Mouse (Mus musculus) forebrain, embryonic 16.5 days (tissue): Measurements from ENCODE around the gene Pcdh10. TPM values are rescaled to one million over a fixed set of nuclear protein-coding genes. Genes with fewer than 3 reads are reported as not detected.

Source experiments
- ATAC-seq: fragments of 200-750 bp; cut with Nextera tagmentation; 2 replicates; pipeline ENCODE4 v1.8.0; 2017; ENCODE audit warnings: mild to moderate bottlenecking, moderate library complexity
- H3K27ac ChIP-seq: fragments of 300-500 bp; sonication (generic); 2 replicates; pipeline ENCODE4 v1.5.1; 2014; ENCODE audit warnings: low read length, control low read depth
- H3K27me3 ChIP-seq: fragments of 300-500 bp; sonication (generic); replicated peaks from 2 replicates; pipeline ENCODE4 v1.6.1; 2014; ENCODE audit warnings: low read length; ENCODE audit not compliant: control insufficient read depth, insufficient read depth
- H3K36me3 ChIP-seq: fragments of 300-500 bp; sonication (generic); 2 replicates; pipeline ENCODE4 v1.6.1; 2014; ENCODE audit not compliant: control insufficient read depth, insufficient read depth
- H3K4me1 ChIP-seq: fragments of 300-500 bp; sonication (generic); replicated peaks from 2 replicates; pipeline ENCODE4 v1.6.1; 2014; ENCODE audit warnings: low read length; ENCODE audit not compliant: control insufficient read depth, insufficient read depth
- H3K4me2 ChIP-seq: fragments of 300-500 bp; sonication (generic); 2 replicates; pipeline ENCODE4 v1.6.1; 2014; ENCODE audit warnings: mild to moderate bottlenecking, low read length, control low read depth
- H3K4me3 ChIP-seq: fragments of 300-500 bp; sonication (generic); replicated peaks from 2 replicates; pipeline ENCODE4 v1.5.1; 2014; ENCODE audit warnings: mild to moderate bottlenecking, low read length, control low read depth
- H3K9ac ChIP-seq: fragments of 300-500 bp; sonication (generic); replicated peaks from 2 replicates; pipeline ENCODE4 v1.6.1; 2014; ENCODE audit warnings: low read depth, low read length, control low read depth
- H3K9me3 ChIP-seq: fragments of 300-500 bp; sonication (generic); 2 replicates; pipeline ENCODE4 v1.6.1; 2016; ENCODE audit warnings: low read length; ENCODE audit not compliant: control insufficient read depth
- WGBS: fragments of 180-500 bp; shearing (Covaris S2); extraction: QIAGEN DNeasy Blood & Tissue Kit; methylation state at CpG from one replicate; pipeline ENCODE4 v1.1.7; 2014; 5-methylcytosine and 5-hydroxymethylcytosine counted together
- polyA plus RNA-seq: library from polyadenylated mRNA; unstranded; fragments of >200 nt; fragmentation: Nextera tagmentation; extraction: Ambion mirVana; gene quantifications from 2 replicates; pipeline ENCODE4 v1.2.1, GENCODE M21; 2015

Pcdh10 gene
- 12.0 and 15.8 TPM in 2 replicates for polyA plus RNA-seq

GRCm38 (mm10) chr3:45378145-45378544 lies at the start of gene Pcdh10:
Gene Pcdh10, plus strand, starts transcription at chr3:45378398.
- Histone ChIP-seq H3K36me3 (no peaks in the 10 kb centered on the region), H3K9me3 (no peaks in the 10 kb centered on the region), H3K27ac (peak within 1 kb of the TSS; percentile 89), H3K4me1 (peaks cover 9% of the 10 kb centered on the region), H3K4me3 (peak within 1 kb of the TSS; percentile 72), H3K9ac (peak within 1 kb of the TSS; percentile 82), H3K27me3 (no peaks in the 10 kb centered on the region), H3K4me2 (peak within 1 kb of the TSS; percentile 96)
- under 1% methylated on average over 26 of the region's 26 CpGs for WGBS
- peak; percentile 88 for ATAC-seq

DNA sequence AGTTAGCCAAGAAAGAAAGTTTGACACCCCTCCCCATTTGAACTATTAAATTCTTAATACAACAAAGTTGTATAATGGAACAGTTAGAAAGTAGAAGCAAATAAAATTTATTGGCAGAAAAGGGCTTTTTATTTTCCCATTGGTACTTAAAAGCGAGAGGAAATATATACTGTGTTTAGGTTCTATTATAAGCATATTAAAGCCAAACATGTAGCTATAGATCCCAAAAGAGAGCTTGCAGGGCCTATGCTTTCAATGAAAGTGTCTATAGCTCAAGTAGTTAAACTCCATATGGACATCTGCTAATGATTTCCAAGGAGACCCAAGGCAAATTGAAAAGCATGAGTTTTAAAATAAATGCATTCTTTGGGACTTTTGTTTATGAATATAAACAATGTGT lies 22.3 kb upstream of the Pcdh10 start:
- H3K4me2 ChIP-seq, result no peak overlapping the region
- WGBS, result 87% methylated on average over 1 of the region's 1 CpGs
- H3K36me3 ChIP-seq, result no peaks in the 10 kb centered on the region
- H3K27me3 ChIP-seq, result no peaks in the 10 kb centered on the region
- no peak overlapping the region for H3K4me3 ChIP-seq
- H3K27ac ChIP-seq, result no peak overlapping the region
- no peak overlapping the region for H3K9ac ChIP-seq
- no peak for ATAC-seq
- no peaks in the 10 kb centered on the region for H3K4me1 ChIP-seq
- H3K9me3 ChIP-seq, result no peaks in the 10 kb centered on the region

- Histone ChIP-seq H3K27ac (no peak overlapping the region), H3K9me3 (no peaks in the 10 kb centered on the region), H3K36me3 (no peaks in the 10 kb centered on the region), H3K4me1 (no peaks in the 10 kb centered on the region), H3K4me3 (no peak overlapping the region), H3K4me2 (no peak overlapping the region), H3K9ac (no peak overlapping the region), H3K27me3 (no peaks in the 10 kb centered on the region)
- 65% methylated on average over 1 of the region's 1 CpGs for whole genome bisulfite sequencing
- no peak for ATAC-seq
Measured at GRCm38 (mm10) chr3:45368952-45369351, 9.2 kb upstream of the Pcdh10 start.

DNA sequence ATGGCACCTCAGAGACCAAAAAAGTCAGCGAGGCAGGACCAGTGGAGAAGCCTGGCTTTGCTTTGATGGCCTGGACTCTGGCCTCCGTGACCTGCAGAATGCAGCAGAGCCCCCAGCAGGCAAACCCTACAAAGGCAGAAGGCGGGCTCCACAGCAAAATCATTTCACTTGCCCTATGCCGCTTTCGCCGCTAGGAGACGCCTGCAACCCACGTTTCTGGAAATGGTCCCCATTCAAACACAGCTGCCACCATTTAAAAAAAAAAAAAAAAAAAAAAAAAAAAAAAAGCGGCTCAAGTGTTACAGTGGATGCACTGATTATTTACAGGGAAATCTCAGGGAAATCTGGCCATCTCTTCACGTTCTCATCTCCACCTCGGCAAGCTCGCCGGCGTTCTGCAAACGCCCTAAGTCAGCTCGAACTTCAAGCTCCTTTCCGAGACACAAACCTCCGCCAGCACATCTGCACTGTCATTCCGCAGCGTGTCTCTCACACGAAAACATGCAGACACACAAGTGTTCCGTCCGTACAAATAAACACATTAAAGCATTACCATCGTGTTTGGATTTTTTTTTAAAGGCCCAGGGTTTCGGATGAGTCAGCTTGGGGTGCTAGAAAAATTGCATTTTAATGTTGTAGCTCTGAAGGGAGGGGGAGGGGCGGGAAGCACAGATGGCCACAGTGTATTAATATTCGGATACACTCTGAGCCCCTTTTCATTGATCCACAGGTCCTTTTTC lies 2.3 kb upstream of the Pcdh10 start:
- Histone ChIP-seq H3K4me3 (peak overlapping the region; percentile 72), H3K9me3 (no peaks in the 10 kb centered on the region), H3K36me3 (no peaks in the 10 kb centered on the region), H3K27ac (peak overlapping the region; percentile 89), H3K4me2 (peak overlapping the region; percentile 96), H3K27me3 (no peaks in the 10 kb centered on the region), H3K9ac (peak overlapping the region; percentile 82), H3K4me1 (peaks cover 9% of the 10 kb centered on the region)
- under 1% methylated on average over 27 of the region's 27 CpGs for WGBS
- peak; percentile 21 for ATAC-seq

DNA sequence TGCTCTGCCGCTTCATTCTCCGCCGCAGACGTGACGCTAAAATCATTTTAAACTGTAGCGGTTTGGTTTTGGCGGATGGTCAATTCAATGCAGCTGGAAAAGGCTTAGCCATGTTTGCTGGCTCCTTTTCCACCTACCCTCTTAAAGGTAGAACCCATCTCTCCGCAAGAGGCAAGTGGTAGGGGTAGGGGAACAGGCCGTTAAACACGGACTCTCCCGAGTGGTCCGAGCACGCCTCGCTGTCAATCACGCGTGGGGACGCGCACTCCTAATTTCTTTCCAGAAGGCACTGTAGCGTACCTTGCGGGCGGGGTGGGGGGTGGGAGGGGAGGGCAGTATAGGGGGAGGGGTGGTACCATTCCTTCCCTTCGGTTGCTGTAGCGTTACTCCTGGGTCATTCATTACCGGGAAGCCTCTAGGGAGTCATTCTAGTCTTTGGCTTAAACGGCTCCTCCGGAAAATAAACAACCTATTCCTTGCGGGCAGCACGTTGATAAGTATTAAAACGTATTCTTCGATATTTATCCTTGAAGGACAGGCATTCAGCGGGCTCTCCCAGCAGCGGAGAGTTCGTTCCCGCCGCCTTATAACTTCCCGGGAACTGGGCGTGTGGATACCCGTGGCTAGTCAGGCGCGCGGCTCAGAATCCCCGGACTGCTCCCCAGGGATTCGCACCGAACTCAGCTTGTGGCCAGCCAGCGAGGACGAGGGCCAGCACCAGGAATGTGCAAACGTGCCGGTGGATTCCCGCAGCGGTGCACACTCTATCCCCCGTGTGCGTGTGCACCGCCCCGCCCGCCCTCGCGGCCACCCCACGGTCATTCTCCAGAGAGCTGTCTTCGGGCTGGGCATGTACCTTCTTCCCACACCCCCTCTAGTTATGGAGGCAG lies 1.5 kb upstream of the Pcdh10 start:
- peak; percentile 11 for ATAC-seq
- peak overlapping the region; percentile 96 for H3K4me2 ChIP-seq
- H3K4me1 ChIP-seq, result peaks cover 9% of the 10 kb centered on the region
- H3K36me3 ChIP-seq, result no peaks in the 10 kb centered on the region
- peak overlapping the region; percentile 72 for H3K4me3 ChIP-seq
- WGBS, result under 1% methylated on average over 57 of the region's 59 CpGs
- H3K9ac ChIP-seq, result peak overlapping the region; percentile 82
- H3K27ac ChIP-seq, result peak overlapping the region; percentile 89
- no peaks in the 10 kb centered on the region for H3K9me3 ChIP-seq
- no peaks in the 10 kb centered on the region for H3K27me3 ChIP-seq

DNA sequence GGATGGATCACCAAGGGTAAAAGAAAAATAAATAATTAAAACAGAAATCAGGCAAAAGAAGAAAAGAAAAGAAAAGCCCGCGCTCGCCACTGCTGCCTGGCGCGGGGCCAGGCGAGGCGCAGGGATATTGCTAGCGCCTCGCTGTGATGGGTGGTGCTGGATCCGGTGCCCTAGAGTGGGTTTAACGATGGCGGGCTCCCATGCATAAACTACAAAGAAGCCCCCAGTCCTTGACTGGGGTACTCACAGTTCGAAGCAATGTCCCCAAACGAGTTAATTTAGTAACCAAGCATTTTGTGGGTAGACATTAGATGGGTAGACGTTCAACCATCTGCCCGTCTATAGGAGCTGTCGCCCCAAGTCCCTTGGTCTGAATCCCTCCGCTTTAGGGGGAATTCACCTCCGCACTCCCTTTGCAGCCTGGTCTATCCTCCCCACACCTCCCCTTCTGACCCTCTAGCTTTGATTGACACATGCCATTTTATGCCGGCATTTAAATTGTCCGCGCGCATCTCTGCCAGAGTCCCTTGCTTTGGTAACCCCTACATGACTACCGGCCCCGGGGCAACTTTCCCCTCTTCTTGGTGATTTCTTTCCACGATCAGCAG lies 703 bp upstream of the Pcdh10 start:
- Histone ChIP-seq H3K9ac (peak overlapping the region; percentile 82), H3K4me3 (peak overlapping the region; percentile 72), H3K36me3 (no peaks in the 10 kb centered on the region), H3K4me1 (peaks cover 9% of the 10 kb centered on the region), H3K9me3 (no peaks in the 10 kb centered on the region), H3K27me3 (no peaks in the 10 kb centered on the region), H3K4me2 (peak overlapping the region; percentile 96), H3K27ac (peak overlapping the region; percentile 89)
- WGBS, result under 1% methylated on average over 26 of the region's 26 CpGs
- peak; percentile 32 for ATAC-seq

DNA sequence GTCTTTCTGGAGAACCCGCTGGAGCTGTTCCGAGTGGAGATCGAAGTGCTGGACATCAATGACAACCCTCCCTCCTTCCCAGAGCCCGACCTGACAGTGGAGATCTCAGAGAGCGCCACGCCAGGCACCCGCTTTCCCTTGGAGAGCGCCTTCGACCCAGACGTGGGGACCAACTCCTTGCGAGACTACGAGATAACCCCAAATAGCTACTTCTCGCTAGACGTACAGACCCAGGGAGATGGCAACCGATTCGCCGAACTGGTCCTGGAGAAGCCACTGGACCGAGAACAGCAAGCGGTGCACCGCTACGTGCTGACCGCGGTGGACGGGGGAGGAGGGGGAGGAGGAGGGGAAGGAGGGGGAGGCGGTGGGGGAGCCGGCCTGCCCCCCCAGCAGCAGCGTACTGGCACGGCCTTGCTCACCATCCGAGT lies 1.4 kb downstream of the Pcdh10 start:
- H3K27me3 ChIP-seq, result no peaks in the 10 kb centered on the region
- H3K4me2 ChIP-seq, result peak overlapping the region; percentile 96
- H3K4me3 ChIP-seq, result peak overlapping the region; percentile 72
- peaks cover 9% of the 10 kb centered on the region for H3K4me1 ChIP-seq
- peak overlapping the region; percentile 43; the same call in 1 of the 2 replicates for H3K27ac ChIP-seq
- 6% methylated on average over 26 of the region's 29 CpGs for WGBS
- ATAC-seq, result peak; percentile 0; the same call in 1 of the 2 replicates
- H3K9ac ChIP-seq, result peak overlapping the region; percentile 74
- no peaks in the 10 kb centered on the region for H3K9me3 ChIP-seq
- H3K36me3 ChIP-seq, result no peaks in the 10 kb centered on the region

GRCm38 (mm10) chr3:45379972-45380761 lies 2.0 kb downstream of the Pcdh10 start:
- no peaks in the 10 kb centered on the region for H3K27me3 ChIP-seq
- H3K9me3 ChIP-seq, result no peaks in the 10 kb centered on the region
- no peak for ATAC-seq
- H3K4me2 ChIP-seq, result peak overlapping the region; percentile 96
- WGBS, result under 1% methylated on average over 55 of the region's 55 CpGs
- peak overlapping the region; percentile 74 for H3K9ac ChIP-seq
- peak overlapping the region; percentile 6; the same call in 1 of the 2 replicates for H3K27ac ChIP-seq
- no peaks in the 10 kb centered on the region for H3K36me3 ChIP-seq
- H3K4me3 ChIP-seq, result peak overlapping the region; percentile 72
- peaks cover 11% of the 10 kb centered on the region for H3K4me1 ChIP-seq
